Mouse (Mus musculus): ENCODE measurements at regions not wholly inside any gene's neighbourhood (a gene's known extent, or its start where the extent isn't known, plus 50 kb on each side); places are given as distances from the start of the nearest gene placed in this dataset.
"Not testable (repeated sequence)": the region's sequence is repeated elsewhere in the genome, so short reads cannot be mapped to it uniquely, and the experiment has no call there.

- Histone ChIP-seq H3K4me1 (replicated peaks; ENCODE audit: insufficient read depth, low read length) (no peaks in the 10 kb centered on the region), H3K4me2 (ENCODE audit: low read length) (no peak overlapping the region), H3K9me3 (replicated peaks; ENCODE audit: low read length) (no peaks in the 10 kb centered on the region), H3K36me3 (ENCODE audit: insufficient read depth, low read length) (no peaks in the 10 kb centered on the region), H3K9ac (ENCODE audit: low read depth, low read length) (no peak overlapping the region), H3K27ac (no peak overlapping the region), H3K4me3 (replicated peaks; ENCODE audit: low read depth, low read length) (no peak overlapping the region), H3K27me3 (ENCODE audit: insufficient read depth, low read length) (no peaks in the 10 kb centered on the region)
- no peak for DNase-seq (ENCODE audit: low spot score)
- TF ChIP-seq CTCF (IDR thresholded peaks at IDR 0.05; ENCODE audit: low read depth), result no peak
- ATAC-seq (replicated peaks; ENCODE audit: low FRiP score, low read depth), result no peak
- WGBS, result 76% methylated on average over 8 of the region's 8 CpGs
These were observed 153.7 kb upstream of the Map1b start for GRCm38 (mm10) chr13:99669987-99670534.

- H3K9me3 ChIP-seq (replicated peaks; ENCODE audit: low read length), result no peaks in the 10 kb centered on the region
- WGBS, result 48% methylated on average over 8 of the region's 8 CpGs
These were observed 152.3 kb upstream of the Map1b start for GRCm38 (mm10) chr13:99668613-99669012.

GRCm38 (mm10) chr13:99666086-99666485, 149.7 kb upstream of the Map1b start:
- Histone ChIP-seq H3K27me3 (ENCODE audit: insufficient read depth, low read length) (no peaks in the 10 kb centered on the region), H3K36me3 (ENCODE audit: insufficient read depth, low read length) (no peaks in the 10 kb centered on the region), H3K9ac (ENCODE audit: low read depth, low read length) (no peak overlapping the region), H3K9me3 (replicated peaks; ENCODE audit: low read length) (no peaks in the 10 kb centered on the region), H3K4me1 (replicated peaks; ENCODE audit: insufficient read depth, low read length) (no peaks in the 10 kb centered on the region), H3K4me3 (replicated peaks; ENCODE audit: low read depth, low read length) (no peak overlapping the region), H3K27ac (no peak overlapping the region), H3K4me2 (ENCODE audit: low read length) (no peak overlapping the region)
- TF ChIP-seq CTCF (IDR thresholded peaks at IDR 0.05; ENCODE audit: low read depth), result no peak
- WGBS, result 77% methylated on average over 7 of the region's 7 CpGs
- no peak for ATAC-seq (replicated peaks; ENCODE audit: low FRiP score, low read depth)
- DNase-seq (ENCODE audit: low spot score), result no peak

More at GRCm38 (mm10) chr13:99668613-99669012, 152.3 kb upstream of the Map1b start:
- Histone ChIP-seq H3K4me2 (ENCODE audit: low read length) (no peak overlapping the region), H3K4me3 (replicated peaks; ENCODE audit: low read depth, low read length) (no peak overlapping the region), H3K36me3 (ENCODE audit: insufficient read depth, low read length) (no peaks in the 10 kb centered on the region), H3K27me3 (ENCODE audit: insufficient read depth, low read length) (no peaks in the 10 kb centered on the region), H3K9ac (ENCODE audit: low read depth, low read length) (no peak overlapping the region), H3K27ac (no peak overlapping the region), H3K4me1 (replicated peaks; ENCODE audit: insufficient read depth, low read length) (no peaks in the 10 kb centered on the region)
- DNase-seq (ENCODE audit: low spot score) (no peak), ATAC-seq (replicated peaks; ENCODE audit: low FRiP score, low read depth) (no peak)
- no peak for TF ChIP-seq CTCF (IDR thresholded peaks at IDR 0.05; ENCODE audit: low read depth)

- not testable (repeated sequence) for H3K4me1 ChIP-seq (replicated peaks; ENCODE audit: insufficient read depth, low read length); H3K27me3 ChIP-seq (ENCODE audit: insufficient read depth, low read length); H3K27ac ChIP-seq; H3K36me3 ChIP-seq (ENCODE audit: insufficient read depth, low read length); H3K9ac ChIP-seq (ENCODE audit: low read depth, low read length); H3K4me2 ChIP-seq (ENCODE audit: low read length); DNase-seq (ENCODE audit: low spot score); H3K9me3 ChIP-seq (replicated peaks; ENCODE audit: low read length); ATAC-seq (replicated peaks; ENCODE audit: low FRiP score, low read depth); H3K4me3 ChIP-seq (replicated peaks; ENCODE audit: low read depth, low read length)
- WGBS, result 77% methylated on average over 12 of the region's 12 CpGs
These were observed 147.1 kb upstream of the Map1b start for GRCm38 (mm10) chr13:99663422-99663821.

- ATAC-seq (replicated peaks; ENCODE audit: low FRiP score, low read depth) (no peak), DNase-seq (ENCODE audit: low spot score) (no peak)
- H3K4me1 ChIP-seq (replicated peaks; ENCODE audit: insufficient read depth, low read length), result no peaks in the 10 kb centered on the region
- no peak overlapping the region for H3K9ac ChIP-seq (ENCODE audit: low read depth, low read length)
- no peak overlapping the region for H3K4me2 ChIP-seq (ENCODE audit: low read length)
- no peak overlapping the region for H3K4me3 ChIP-seq (replicated peaks; ENCODE audit: low read depth, low read length)
- no peak for TF ChIP-seq CTCF (IDR thresholded peaks at IDR 0.05; ENCODE audit: low read depth)
- no peaks in the 10 kb centered on the region for H3K9me3 ChIP-seq (replicated peaks; ENCODE audit: low read length)
- no peaks in the 10 kb centered on the region for H3K27me3 ChIP-seq (ENCODE audit: insufficient read depth, low read length)
- WGBS, result 67% methylated on average over 6 of the region's 6 CpGs
- no peaks in the 10 kb centered on the region for H3K36me3 ChIP-seq (ENCODE audit: insufficient read depth, low read length)
- H3K27ac ChIP-seq, result no peak overlapping the region
These were observed 131.4 kb upstream of the Map1b start for GRCm38 (mm10) chr13:99647661-99648204.

- no peaks in the 10 kb centered on the region for H3K27me3 ChIP-seq (ENCODE audit: insufficient read depth, low read length)
- no peak overlapping the region for H3K27ac ChIP-seq
- no peak for TF ChIP-seq CTCF (IDR thresholded peaks at IDR 0.05; ENCODE audit: low read depth)
- H3K4me3 ChIP-seq (replicated peaks; ENCODE audit: low read depth, low read length), result no peak overlapping the region
- H3K4me1 ChIP-seq (replicated peaks; ENCODE audit: insufficient read depth, low read length), result no peaks in the 10 kb centered on the region
- H3K9ac ChIP-seq (ENCODE audit: low read depth, low read length), result no peak overlapping the region
- ATAC-seq (replicated peaks; ENCODE audit: low FRiP score, low read depth) (no peak), DNase-seq (ENCODE audit: low spot score) (no peak)
- no peaks in the 10 kb centered on the region for H3K9me3 ChIP-seq (replicated peaks; ENCODE audit: low read length)
- 93% methylated on average over 1 of the region's 1 CpGs for WGBS
- H3K36me3 ChIP-seq (ENCODE audit: insufficient read depth, low read length), result no peaks in the 10 kb centered on the region
- H3K4me2 ChIP-seq (ENCODE audit: low read length), result no peak overlapping the region
These were observed 128.4 kb upstream of the Map1b start for GRCm38 (mm10) chr13:99644771-99645170.

- no peak overlapping the region for H3K4me3 ChIP-seq (replicated peaks; ENCODE audit: low read depth, low read length)
- DNase-seq (ENCODE audit: low spot score), result no peak
- H3K9me3 ChIP-seq (replicated peaks; ENCODE audit: low read length), result no peaks in the 10 kb centered on the region
- no peak overlapping the region for H3K4me2 ChIP-seq (ENCODE audit: low read length)
- ATAC-seq (replicated peaks; ENCODE audit: low FRiP score, low read depth), result no peak
- H3K36me3 ChIP-seq (ENCODE audit: insufficient read depth, low read length), result no peaks in the 10 kb centered on the region
- H3K9ac ChIP-seq (ENCODE audit: low read depth, low read length), result no peak overlapping the region
- H3K27ac ChIP-seq, result no peak overlapping the region
- H3K4me1 ChIP-seq (replicated peaks; ENCODE audit: insufficient read depth, low read length), result no peaks in the 10 kb centered on the region
- no peaks in the 10 kb centered on the region for H3K27me3 ChIP-seq (ENCODE audit: insufficient read depth, low read length)
- WGBS, result 62% methylated on average over 5 of the region's 5 CpGs
- no peak for TF ChIP-seq CTCF (IDR thresholded peaks at IDR 0.05; ENCODE audit: low read depth)
These were observed 126.5 kb upstream of the Map1b start for GRCm38 (mm10) chr13:99642811-99643210.

Data from kidney, postnatal 0 days (tissue).